Mouse (Mus musculus) splenic B cell, adult 2 months (primary cell): ENCODE measurements around the gene Gmds.

ENCODE experiments used
- DNase-seq: peaks from one replicate; pipeline ENCODE4 v3.0.0-alpha.2; 2011; ENCODE audit warnings: low read depth, low spot score
- H3K27me3 ChIP-seq: 2 replicates; pipeline ENCODE4 v1.6.1; 2012; ENCODE audit warnings: mild to moderate bottlenecking, low read length, moderate library complexity, mixed read lengths; ENCODE audit not compliant: control insufficient read depth, poor library complexity, insufficient read depth, severe bottlenecking
- H3K36me3 ChIP-seq: 2 replicates; pipeline ENCODE4 v1.6.1; 2012; ENCODE audit warnings: mild to moderate bottlenecking, low read length, moderate library complexity, mixed read lengths; ENCODE audit not compliant: control insufficient read depth, poor library complexity, insufficient read depth, severe bottlenecking

Gene Gmds

DNA sequence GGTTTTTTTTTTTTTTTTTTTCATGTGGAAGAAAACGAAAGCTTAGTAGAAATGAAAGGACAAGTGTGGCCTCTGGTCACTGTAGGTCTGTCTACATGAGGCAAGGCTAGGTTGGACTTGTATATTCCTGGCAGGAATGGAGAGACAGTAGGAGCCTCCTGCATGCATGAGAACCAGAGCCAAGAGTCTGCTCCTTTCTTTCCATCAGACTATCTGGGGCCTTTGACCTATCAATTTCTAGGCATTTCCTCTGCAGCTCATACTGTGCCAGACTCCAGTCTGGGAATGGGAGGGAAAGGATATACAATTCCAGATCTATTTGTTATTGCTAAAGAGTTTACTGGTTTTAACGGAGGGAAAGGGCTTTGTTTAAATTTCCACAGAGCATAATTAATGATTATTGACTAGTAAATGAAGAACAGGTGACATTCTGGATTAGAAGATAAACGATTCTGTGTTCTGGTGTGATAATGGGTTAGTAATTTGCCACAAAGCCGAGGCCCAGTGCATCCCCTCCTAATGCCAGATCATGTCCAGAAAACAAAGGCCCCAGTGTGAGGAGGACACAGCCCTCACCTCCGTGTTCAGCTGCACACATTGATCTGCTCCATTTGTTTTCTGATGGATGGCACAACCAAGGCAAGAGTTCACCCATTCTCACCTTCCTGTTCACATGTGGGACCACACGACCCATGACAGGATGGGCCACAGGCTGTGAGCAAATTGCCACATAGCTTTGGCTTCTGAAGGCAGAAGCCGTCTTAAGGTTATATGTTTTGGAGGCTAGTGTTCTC, 394.9 kb downstream of the Gmds start:
- no peaks in the 10 kb centered on the region for H3K36me3 ChIP-seq
- DNase-seq = no peak
- no peaks in the 10 kb centered on the region; the same call in 1 of the 2 replicates for H3K27me3 ChIP-seq

DNA sequence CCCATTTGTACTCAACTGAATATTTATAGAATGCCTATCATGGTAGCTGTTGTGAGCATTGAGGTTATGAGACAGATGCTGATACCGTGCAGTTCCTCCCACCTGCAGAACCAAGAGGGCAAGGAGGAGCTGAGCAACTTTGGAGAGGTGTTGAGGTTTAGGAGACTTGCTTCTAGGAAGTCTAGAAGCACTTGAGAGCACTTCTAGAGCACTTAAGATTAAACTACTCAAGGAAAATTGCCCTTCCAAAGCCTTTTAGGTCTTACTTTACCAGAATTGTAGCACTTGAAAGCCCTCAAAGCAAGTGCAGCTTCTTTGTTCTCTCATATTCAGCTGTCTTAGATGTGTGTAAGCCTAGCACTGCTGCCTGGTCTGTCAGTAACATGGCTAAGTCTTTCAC, 409.2 kb downstream of the Gmds start:
- DNase-seq = no peak
- no peaks in the 10 kb centered on the region for H3K36me3 ChIP-seq
- no peaks in the 10 kb centered on the region for H3K27me3 ChIP-seq

DNA sequence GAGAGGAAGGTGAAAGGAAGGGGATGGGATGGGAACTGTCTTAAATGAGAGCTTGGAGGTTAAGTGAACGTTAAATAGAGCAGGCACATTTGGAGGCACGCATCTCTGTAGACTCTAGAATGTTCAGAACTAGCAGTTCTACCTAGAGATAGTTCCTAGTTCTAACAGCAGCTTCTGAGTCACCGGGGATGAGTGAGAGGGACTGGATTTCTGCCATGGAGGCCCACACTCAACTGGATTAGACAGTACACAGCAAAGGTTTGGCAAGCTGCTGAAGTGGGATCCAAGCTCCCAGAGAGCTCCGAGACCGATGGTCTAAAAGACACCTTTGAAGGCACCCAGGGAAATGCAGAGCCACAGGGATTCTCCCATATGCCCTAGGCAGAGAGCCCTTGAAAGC, 411.9 kb downstream of the Gmds start:
- DNase-seq = no peak
- H3K36me3 ChIP-seq = no peaks in the 10 kb centered on the region
- no peaks in the 10 kb centered on the region for H3K27me3 ChIP-seq

DNA sequence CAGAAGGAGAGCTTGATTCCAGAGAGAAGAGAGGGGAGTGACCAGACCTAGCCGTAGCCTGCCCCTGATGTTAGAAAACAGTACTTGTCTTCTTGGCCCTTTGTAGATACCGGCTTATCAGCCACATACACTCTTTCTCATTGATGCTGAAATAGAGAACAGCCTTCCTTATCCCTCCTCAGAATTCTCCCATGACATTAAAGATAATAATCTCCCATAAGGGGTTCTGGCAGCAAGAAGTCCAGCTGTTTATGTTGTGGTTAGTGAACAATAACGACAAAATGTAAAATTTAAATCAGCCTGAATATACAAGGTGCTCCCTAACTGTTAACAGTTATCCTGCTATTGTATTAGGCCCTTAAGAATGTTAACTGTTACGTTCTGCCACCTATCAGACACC, 414.0 kb downstream of the Gmds start:
- Histone ChIP-seq H3K27me3 (no peaks in the 10 kb centered on the region), H3K36me3 (no peaks in the 10 kb centered on the region)
- DNase-seq = no peak

- H3K36me3 ChIP-seq = no peaks in the 10 kb centered on the region
These were observed 418.8 kb downstream of the Gmds start for GRCm38 (mm10) chr13:31919716-31920115.

GRCm38 (mm10) chr13:31917387-31917786, 421.2 kb downstream of the Gmds start:
- no peak for DNase-seq
- no peaks in the 10 kb centered on the region for H3K36me3 ChIP-seq

More at GRCm38 (mm10) chr13:31919716-31920115, 418.8 kb downstream of the Gmds start:
- H3K27me3 ChIP-seq = no peaks in the 10 kb centered on the region
- DNase-seq = no peak

GRCm38 (mm10) chr13:31915748-31916147, 422.8 kb downstream of the Gmds start:
- DNase-seq = no peak
- Histone ChIP-seq H3K36me3 (no peaks in the 10 kb centered on the region), H3K27me3 (no peaks in the 10 kb centered on the region)

More at GRCm38 (mm10) chr13:31917387-31917786, 421.2 kb downstream of the Gmds start:
- no peaks in the 10 kb centered on the region for H3K27me3 ChIP-seq

- Histone ChIP-seq H3K27me3 (no peaks in the 10 kb centered on the region), H3K36me3 (no peaks in the 10 kb centered on the region)
- DNase-seq = no peak
These were observed 423.5 kb downstream of the Gmds start for GRCm38 (mm10) chr13:31914901-31915587.

DNA sequence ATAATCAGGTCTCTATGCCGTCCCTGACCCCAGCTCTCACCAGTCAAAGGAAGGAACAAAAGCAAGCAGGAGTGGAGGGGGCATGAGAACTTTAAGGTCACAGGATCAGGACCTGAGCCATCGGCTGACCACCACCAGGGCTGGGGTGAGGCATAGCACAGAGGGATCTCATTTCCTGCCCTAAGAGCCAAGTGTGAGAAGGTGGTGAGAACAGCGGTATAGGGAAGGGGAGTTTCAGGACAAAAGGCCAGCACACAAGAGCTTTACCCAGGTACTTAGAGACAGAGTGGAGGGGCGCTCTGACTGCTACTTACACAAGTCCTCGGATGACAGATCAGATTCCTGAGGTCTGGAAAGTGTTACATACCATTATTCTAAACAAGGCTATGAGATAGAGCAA, 426.6 kb downstream of the Gmds start:
- Histone ChIP-seq H3K36me3 (no peaks in the 10 kb centered on the region), H3K27me3 (no peaks in the 10 kb centered on the region)
- no peak for DNase-seq

GRCm38 (mm10) chr13:31911362-31911761, 427.2 kb downstream of the Gmds start:
- DNase-seq = no peak
- no peaks in the 10 kb centered on the region for H3K36me3 ChIP-seq

GRCm38 (mm10) chr13:31909031-31909430, 429.5 kb downstream of the Gmds start:
- DNase-seq = no peak
- no peaks in the 10 kb centered on the region for H3K36me3 ChIP-seq
- H3K27me3 ChIP-seq = no peaks in the 10 kb centered on the region

More at GRCm38 (mm10) chr13:31911362-31911761, 427.2 kb downstream of the Gmds start:
- H3K27me3 ChIP-seq = no peaks in the 10 kb centered on the region

DNA sequence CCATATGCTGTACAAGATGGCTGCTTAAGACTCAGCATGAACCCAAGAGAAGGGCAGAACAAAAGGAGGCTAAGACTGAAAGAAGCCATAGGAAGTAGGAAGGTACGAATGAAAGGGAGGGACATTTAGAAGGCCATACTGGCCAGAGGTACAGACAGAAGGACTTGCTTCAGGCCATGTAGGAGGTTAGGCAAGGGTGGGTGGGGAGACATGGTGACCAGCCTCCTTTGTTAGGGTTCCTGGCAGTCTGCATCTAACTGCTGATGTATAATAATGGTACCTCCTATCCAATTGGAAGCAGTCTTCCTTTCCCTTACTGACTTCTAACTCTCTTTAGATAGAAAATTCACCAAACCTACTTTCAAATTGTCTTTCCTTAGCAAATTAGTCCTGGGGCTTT, 432.0 kb downstream of the Gmds start:
- H3K36me3 ChIP-seq = no peaks in the 10 kb centered on the region
- no peak for DNase-seq
- no peaks in the 10 kb centered on the region for H3K27me3 ChIP-seq

GRCm38 (mm10) chr13:31900191-31900590, 438.3 kb downstream of the Gmds start:
- DNase-seq = no peak
- H3K27me3 ChIP-seq = no peaks in the 10 kb centered on the region
- H3K36me3 ChIP-seq = no peaks in the 10 kb centered on the region

- Histone ChIP-seq H3K36me3 (no peaks in the 10 kb centered on the region), H3K27me3 (no peaks in the 10 kb centered on the region)
- DNase-seq = no peak
These were observed 439.1 kb downstream of the Gmds start for GRCm38 (mm10) chr13:31899392-31899791.

- no peaks in the 10 kb centered on the region for H3K36me3 ChIP-seq
These were observed 441.0 kb downstream of the Gmds start for GRCm38 (mm10) chr13:31897493-31897892.

More at GRCm38 (mm10) chr13:31897493-31897892, 441.0 kb downstream of the Gmds start:
- no peak for DNase-seq
- H3K27me3 ChIP-seq = no peaks in the 10 kb centered on the region
